Mouse (Mus musculus) 3134 (cell line): Measurements from ENCODE around the gene Pdpn.

Source experiments
- DNase-seq: peaks from one replicate; pipeline ENCODE4 v3.0.0-alpha.2; 2011; ENCODE audit warnings: low spot score; ENCODE audit not compliant: insufficient read length; ENCODE audit errors: extremely low read depth

The Pdpn gene

DNA sequence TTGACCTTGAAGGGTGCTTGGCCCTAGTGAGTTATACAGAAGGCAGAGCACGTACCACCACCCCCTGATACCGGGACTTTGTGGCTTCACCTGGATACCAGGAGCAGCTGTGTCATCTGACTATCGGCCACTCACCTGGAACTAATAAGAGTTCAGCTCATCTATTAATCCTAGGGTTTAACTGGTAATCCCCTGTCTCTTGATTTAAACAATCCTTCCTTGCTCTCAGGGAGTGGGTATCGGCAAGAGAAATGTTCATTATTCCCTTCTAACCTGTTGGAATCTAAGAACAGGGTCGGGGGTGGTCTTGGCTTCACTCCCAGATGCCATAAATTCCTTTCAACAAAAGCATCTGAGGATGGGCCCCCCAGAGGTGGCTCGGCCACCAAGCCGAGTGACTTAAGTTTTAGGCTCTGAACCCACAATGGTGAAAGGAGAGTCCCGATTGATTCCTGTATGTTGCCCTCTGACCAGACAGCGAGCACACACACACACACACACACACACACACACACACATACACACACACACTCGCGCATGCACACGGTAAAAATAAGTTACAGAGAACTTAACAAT, 837 bp upstream of the Pdpn start:
- DNase-seq, result no peak

DNA sequence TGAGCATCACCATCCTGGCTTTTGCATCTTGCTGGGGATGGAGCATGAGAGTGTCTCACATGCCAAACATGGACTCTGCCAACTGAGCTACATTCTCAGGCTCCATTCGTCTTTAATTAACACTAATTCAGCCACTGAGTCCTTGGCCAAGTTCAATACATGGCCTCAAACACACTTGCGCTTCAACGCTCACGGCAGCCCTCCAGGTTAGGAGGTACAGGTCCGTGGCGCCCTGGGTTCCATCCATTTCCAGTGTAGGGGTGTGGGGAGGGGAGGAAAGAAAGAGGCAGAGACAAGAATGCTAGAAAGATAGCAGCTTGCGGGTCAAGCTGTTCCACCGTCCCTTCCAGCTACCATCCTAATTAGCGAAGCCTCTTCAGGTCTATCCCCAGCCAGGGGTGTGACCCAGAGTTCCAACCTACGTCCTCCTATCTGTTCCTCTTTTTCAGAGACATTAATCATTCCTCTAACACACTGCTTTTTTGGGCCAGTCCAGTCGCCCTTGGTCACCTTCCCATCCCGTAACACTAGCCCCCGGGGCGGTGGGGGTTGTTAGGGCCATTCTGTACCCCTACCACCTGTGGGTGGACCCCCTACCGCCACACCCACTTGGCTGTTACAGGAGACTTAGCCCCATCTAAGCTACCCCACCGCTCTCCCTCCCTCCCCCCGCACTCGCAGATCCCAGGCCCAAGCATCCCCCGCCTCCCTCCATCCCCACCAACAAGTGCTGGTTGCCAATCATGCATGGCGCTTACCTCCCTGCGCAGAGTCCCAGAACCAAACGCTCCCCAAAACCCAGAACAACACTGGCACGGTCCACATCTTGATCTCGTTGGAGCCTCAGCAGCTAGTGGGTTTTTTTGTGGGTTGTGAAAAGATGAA, 691 bp downstream of the Pdpn start:
- DNase-seq, result no peak

DNA sequence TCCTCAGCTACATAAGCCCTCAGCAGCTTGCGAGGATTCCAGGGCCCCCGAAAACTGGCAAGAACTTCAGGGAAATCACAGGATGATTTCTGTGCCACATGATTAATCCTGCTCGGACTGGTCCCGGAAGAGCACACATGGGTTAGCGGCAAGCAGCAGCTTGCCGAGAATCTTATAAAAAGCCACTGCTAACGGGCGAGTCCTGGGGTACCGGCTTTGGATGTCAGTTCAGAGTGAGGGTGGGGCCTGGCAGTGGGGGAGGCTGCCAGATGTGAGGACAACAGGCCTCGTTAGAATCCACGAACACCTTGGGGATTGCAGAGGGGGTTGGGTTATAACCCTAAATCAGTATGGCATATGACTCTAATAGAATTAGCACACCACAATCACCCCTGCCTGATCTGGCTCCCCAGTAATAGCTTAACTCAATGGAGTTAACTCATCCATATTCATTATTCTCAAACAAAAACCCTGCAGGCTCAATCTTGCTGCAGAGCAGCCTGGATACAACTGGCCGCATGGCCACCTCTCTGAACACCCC, 2.3 kb downstream of the Pdpn start:
- DNase-seq, result no peak

GRCm38 (mm10) chr4:143296153-143296552, 3.2 kb downstream of the Pdpn start:
- no peak for DNase-seq

DNA sequence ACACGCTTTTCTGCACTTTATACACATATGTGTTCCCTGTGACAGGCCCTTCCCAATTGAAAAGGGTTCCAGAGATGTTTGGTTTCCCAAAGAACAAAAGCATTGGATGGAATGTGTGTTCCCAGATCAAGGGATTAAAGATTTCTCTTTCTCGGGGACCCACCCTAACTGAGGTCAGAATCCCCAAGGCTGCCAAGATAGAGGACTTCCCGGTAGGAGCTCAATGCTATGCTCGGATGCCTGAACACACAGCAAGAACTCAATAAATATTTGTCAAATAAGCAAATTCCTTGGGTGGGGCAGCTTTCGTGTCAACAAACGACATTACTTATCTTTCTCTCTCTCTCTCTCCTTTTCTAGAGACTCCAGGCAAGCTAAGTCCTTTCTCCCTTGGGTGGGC, 5.0 kb downstream of the Pdpn start:
- no peak for DNase-seq

GRCm38 (mm10) chr4:143288880-143289279, 10.5 kb downstream of the Pdpn start:
- DNase-seq, result no peak

DNA sequence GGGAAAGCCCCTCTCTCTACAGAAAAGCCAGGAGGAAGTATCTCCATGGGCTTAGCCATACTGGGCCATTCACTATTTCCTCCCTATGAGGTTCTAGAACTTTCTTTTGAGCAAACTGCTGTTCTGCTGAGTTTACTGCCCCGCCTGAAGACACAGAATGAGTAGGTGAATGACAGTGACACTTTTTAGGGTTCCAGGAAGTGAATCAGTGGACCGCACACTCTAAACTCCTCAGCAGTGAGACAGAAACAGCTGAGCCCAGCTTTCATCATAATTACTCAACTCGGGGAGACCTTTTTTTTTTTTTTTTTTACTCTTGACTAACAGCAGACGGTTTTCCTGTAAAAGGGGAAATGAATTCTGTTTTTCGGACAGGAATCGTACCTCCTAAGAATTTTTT, 10.9 kb downstream of the Pdpn start:
- DNase-seq, result no peak

- DNase-seq, result no peak
Observed at GRCm38 (mm10) chr4:143287065-143287464, 12.3 kb downstream of the Pdpn start.

DNA sequence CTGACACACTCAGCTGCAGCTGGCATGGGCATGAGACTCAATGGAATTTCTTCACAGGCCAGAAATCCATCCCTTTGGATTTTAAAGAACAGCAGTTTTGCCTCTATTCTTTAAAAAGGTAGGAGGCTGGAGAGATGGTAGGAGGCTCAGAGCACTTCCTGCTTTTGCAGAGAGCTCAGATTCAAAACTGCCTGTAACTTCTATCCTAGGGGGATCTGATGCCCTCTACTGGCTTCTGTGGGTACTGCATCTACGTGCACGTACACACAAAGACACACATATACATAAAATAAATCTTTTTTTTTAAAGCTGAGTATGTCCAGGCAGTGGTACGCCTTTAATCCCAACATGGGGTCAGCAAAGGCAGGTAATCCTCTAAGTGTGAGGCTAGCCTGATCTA, 19.2 kb downstream of the Pdpn start:
- no peak for DNase-seq

DNA sequence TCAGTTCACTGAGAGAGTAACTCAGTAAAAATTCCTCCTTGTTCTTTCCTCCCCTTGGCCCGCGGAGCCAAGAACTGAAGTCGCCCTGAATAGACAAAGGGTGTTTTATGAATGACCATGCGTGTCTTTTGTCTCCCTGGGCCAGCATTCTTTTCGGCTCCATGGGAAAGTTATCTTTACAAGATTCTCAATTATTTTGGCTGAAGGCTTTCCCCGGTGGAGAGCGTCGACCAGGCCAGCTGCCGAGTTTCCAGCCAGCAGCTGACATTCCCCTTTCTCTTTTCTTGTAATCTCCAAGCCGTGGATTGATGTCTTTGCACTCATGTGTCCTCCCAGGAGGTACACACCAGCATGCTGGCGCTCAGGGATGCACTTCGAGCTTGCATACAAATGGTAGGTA, 19.7 kb downstream of the Pdpn start:
- no peak for DNase-seq

GRCm38 (mm10) chr4:143279016-143279415, 20.3 kb downstream of the Pdpn start:
- no peak for DNase-seq

- peak; percentile 19 for DNase-seq
Observed at GRCm38 (mm10) chr4:143278429-143278871, 20.9 kb downstream of the Pdpn start.

- DNase-seq, result no peak
Observed at GRCm38 (mm10) chr4:143277319-143277718, 22.0 kb downstream of the Pdpn start.

GRCm38 (mm10) chr4:143271571-143271970, 27.8 kb downstream of the Pdpn start:
- DNase-seq, result no peak

DNA sequence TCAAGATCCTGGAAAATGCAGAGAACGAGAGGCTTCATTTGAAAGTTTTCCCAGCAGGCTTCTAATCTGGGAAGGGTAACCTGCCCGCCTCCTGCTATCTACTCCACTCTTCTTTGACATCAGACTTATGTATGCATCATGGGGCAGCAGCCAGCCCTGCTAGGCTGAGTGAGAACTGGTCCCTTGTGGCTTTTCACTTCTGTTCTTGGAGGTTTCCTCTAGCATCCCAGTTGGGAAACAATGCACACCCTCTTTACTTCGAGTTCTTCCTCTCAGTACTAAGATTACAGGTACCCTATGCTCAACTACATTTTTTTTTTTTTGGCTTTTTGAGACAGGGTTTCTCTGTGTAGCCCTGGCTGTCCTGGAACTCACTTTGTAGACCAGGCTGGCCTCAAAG, 28.5 kb downstream of the Pdpn start:
- no peak for DNase-seq

- no peak for DNase-seq
Observed at GRCm38 (mm10) chr4:143262696-143263095, 36.7 kb downstream of the Pdpn start.

DNA sequence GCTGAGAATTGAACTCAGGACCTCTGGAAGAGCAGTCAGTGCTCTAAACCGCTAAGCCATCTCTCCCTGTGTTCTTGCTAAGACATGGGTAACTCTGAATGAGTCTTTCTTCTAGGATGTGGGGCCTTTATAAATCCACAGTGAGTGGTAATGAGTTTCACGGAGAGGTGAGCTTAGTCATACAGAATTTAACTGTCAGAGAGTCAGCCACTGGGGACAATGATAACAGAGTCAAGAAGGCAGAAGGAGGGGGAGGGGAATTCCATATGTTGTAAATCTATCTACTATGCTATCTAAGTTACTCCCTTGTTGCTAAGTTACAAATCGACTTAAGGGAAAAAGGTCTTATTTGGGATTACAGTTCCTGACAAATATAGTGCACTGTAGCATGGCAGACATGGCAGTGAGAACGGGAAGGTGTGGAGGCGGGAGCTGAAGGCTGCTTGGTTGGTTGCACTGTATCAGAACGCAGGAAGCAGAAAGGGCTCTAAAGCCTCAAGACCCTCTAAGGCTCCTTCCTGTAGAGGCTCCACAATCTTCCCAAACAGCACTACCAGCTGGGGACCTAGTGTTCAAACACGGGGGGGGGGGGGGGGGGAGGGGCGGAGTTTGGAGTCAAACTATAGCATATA, 39.5 kb downstream of the Pdpn start:
- DNase-seq, result no peak

GRCm38 (mm10) chr4:143258517-143258916, 40.8 kb downstream of the Pdpn start:
- DNase-seq, result peak; percentile 24

DNA sequence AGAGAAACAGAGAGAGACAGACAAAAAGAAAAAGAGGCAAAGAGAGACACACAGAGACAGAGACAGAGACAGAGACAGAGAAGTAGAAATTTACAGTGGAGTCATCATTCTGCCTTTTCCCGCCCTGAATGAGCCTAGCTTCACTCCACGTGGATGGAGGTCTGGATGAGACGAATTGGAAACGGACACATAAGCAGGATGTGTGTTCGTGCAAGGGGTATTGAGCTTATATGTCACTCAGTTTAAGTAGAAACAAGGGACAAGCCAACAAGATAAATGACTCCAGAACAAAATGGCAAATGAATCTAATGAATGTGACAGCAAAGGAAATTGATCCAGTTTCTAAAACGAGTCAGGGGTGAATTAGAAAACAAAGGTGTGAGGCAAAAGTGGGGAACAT, 41.4 kb downstream of the Pdpn start:
- DNase-seq, result no peak

GRCm38 (mm10) chr4:143255541-143255940, 43.8 kb downstream of the Pdpn start:
- no peak for DNase-seq

GRCm38 (mm10) chr4:143253356-143253755, 46.0 kb downstream of the Pdpn start:
- DNase-seq, result no peak

- DNase-seq, result no peak
Observed at GRCm38 (mm10) chr4:143248050-143248449, 51.3 kb downstream of the Pdpn start.
